Mouse (Mus musculus) right cerebral cortex, postnatal 10 days (tissue): ENCODE data around the gene Mxd3.

ENCODE experiments used
- DNase-seq, 2 experiments: peaks; one replicate each; pipeline ENCODE4 v3.0.0; 2021; ENCODE audit warnings: low spot score in 2 of 2

The Mxd3 gene

DNA sequence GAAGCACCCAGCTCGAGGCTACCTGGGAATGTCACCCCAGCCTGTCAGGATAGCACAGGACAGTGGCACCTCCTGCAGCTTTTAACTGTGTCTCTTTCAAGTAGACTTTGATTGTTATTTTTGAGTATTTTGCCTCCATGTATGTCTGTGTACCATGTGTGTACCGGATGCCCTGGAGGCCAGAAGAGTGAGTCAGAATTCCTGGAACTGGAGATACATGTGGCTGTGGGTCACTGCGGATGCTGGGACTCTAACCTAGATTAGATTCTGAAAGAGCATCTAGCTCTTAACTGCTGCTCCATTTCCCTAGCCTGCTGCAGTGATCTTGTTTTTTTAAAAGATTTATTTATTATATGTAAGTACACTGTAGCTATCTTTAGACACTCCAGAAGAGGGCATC lies 2.7 kb upstream of the Mxd3 start:
- no peak for DNase-seq

DNA sequence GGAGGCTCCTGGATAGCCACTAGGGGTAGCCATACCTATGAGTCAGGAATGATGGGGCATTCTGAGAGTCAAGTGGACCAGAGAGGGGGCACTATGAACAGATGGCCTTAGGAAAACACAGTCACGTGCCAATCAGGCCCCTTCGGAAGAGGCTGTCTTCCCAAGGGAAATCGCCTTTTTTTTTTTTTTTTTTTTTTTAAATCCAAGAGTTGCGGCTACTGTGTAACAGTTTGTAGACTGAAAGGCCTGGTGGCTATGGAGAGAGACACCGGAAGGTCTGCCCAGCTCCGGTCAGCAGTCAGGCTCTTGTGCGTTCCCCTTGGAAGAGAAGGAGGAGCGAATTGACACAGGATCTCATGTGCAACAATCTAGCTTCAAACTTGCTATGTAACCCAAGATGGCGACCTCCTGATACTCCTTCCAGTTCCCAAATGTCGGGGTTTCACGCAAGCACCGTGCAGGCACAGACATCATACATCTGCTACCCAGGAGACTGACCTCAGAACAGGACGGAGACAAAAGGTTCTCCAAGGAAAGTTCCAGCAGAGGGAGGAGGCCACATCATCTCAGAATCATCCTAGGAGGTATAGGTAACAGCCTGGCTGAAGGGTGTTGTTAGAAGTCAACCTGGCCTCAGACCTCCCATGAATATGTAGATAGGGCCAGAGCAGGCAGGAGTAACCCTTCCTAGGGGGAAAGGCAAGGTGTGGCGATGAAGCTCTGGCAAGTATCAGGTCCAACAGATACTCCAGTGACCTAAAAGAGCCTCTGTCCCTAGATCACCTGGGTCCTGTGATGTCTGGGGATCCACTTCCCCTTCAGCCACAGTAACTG lies 1.2 kb upstream of the Mxd3 start:
- no peak for DNase-seq

DNA sequence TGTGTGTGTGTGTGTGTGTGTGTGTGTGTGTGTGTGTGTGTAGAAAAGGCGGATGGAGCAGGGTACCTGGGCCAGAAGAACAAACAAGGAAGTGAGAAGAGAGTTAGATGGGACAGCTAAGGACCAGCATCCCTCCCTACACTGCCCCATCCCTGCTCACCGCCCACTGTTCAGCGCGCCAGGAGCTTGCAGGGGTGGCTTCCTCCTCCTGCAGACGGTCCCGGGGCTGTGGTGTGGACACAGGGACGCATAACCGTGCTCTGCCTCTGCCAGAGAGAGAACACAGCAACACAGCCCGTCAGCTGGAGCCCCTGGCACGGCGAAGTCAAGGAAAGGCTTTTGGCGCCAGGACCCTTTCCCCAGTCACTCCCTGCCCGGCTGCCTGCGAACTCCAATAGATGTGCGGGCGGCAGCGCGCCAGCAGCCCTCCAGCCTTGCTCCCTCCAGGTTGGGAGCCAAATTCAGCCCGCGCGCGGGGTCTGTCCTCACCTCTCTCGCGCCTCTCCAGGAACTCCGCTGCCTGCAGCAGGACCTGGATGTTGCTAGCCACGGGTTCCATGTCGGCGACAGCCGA lies 427 bp downstream of the Mxd3 start:
- DNase-seq: peak; percentile 64

DNA sequence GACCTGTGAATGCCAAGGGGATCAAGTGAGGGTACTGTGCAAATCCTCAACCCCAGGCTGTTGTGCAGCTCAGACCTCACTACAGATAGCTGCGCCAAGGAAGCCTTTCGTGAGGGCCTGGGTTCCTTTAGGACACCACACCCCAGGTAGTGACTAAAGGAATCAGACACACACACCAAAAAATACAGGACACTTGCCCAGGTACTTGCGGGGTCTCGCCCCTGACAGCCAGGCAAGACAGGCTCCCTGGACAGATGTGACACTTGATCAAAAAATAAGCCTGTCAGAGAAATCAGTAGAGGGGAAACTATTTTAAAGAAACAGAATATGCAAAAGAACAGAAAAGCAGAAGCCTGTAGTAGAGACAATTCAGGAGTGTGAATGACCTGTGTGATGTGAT lies 982 bp downstream of the Mxd3 start:
- DNase-seq: no peak

DNA sequence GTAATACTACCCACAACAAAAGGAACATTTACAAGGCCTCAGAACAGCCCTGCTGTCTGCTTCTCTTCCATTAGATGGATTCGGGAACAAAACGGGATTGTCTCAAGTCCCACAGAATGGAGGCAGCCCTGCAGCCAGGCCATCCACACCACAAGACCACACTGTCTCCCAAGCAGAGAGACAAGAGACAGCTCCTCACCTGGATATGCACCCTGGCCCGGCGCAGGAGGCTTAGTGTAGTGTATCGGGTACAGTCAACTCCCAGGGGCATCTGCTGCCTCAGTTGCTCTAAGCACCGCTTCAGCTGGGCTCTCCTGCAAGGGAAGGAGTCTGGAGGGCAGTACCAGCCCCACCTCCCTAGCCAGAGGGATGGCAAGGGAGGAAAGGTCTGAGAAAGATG lies 1.5 kb downstream of the Mxd3 start:
- DNase-seq: no peak

DNA sequence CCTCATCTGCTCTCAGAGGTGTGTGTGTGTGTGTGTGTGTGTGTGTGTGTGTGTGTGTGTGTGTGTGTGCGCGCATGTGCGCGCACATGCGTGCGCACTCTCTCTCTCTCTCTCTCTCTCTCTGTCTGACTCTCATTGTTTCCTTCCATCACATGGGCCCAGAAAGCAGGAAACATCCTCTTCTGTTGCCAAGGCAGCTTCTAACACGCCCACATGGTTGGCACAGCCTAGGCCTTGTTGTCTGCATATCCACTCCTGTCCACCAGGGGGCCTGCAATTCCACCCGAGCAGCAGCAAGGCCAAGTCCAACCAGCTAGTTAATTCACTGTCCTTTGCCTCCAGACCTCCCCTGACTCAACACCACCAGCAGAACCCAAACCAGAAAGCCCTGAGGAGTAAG lies 2.0 kb downstream of the Mxd3 start:
- DNase-seq: peak; percentile 93 to 95

DNA sequence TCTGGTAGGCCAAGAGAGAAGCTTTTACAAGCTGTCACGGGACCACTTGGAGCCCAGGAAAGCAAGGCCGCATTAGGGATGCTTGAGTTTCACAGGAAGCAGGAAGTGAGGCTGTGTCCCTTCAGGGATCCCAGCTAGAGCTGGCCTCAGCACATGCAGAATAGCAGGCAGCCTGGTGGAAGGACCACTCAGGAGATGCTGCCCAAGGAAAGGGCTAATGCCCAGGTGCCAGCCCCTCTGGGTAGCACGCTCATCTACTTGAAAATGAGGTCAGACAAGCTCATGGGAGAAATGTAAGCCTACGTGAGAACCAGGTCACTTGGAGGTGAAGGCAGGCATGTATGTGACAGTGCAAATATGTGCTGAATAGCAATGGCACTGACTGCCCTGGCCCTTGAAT lies 2.5 kb downstream of the Mxd3 start:
- peak in 1 of 2 experiments; percentile 49 for DNase-seq

DNA sequence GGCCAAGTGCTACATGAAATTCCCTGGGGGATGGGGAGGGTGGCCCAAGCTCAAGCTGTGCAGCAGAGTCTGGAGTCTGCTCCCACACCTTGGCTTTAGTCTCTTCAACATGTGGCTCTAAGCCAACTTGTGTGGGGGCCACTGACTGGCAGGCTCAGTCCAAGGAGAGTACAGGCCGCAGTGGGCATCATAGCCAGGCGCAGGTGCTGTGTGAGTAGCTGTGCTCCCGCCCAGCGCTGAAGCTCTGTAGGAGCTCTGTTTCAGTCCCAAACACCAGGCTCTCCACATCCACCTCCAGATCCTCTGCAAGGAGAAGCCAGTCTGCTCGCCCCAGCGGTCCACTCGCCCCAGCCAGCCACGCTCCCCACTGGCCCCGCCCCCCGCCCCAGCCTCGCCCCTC lies 4.0 kb downstream of the Mxd3 start:
- DNase-seq: peak in 1 of 2 experiments; percentile 49

DNA sequence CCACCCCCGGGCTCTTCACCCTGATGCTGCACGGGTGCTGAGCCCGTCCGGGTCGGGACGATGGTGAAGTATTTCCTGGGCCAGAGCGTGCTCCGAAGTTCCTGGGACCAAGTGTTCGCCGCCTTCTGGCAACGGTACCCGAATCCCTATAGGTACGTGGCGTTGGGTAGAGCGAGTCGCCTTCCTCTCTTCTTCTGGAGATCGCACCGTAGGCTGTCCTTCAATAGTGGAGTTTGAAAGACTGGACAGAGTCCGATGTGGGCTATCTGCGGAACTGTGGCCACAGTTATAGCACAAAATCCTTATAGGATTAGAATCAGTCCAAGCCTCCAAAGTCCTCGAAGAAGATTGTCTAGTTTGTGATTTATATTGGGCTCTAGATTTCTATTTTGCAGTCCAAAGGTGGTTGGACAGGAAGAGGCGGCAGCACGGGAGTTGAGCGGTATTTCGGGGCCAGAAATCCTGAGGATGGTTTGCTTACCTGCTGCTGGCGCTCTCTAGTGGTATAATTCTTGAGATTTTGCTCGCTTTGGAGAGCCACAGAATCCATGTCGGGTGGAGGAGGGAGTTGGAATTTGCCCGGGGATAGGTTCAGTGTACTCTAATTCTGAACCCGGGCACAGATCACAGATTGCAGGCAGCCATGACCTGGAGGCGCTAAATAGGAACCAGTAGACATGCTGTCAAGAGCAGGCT lies 7.3 kb downstream of the Mxd3 start:
- DNase-seq: peak; percentile 57 to 67

DNA sequence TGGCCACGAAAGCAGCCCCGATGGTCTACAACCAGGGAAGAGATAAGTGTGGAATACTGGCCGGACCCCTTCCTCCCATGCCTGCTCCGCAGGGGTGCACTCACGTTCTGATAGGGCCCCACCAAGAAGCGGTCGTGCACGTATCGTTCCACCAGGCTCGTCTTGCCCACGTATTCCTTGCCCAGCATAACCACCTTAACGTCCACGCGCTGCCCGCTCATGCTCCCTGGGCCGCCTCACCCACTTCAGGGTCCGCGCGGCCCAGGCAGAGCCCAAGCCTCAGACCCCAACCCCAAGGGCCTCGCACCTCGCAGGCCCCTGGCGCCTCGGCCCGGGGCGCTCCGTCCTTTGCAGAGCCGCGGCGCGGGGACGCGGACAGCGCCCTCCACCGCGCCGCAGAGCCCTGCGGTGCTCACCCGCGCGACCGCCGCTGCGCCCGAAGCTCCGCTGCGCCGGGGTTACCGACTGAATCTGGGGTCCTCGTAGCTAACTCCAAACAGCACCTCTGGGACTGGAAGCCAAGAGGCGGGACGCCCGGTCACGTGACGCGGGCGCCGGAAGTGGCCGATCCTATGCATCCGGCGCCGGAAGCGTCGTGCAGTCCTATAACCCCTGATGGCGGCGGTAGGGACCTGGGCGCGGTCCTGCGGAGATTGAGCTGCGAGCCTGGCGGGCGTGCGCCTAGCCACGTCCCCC lies 8.0 kb downstream of the Mxd3 start, which contains the start of gene Rab24:
Gene Rab24 (minus strand): TSS at position 513 of the 696 bp plus-strand sequence.
- DNase-seq: peak; percentile 93 to 95

DNA sequence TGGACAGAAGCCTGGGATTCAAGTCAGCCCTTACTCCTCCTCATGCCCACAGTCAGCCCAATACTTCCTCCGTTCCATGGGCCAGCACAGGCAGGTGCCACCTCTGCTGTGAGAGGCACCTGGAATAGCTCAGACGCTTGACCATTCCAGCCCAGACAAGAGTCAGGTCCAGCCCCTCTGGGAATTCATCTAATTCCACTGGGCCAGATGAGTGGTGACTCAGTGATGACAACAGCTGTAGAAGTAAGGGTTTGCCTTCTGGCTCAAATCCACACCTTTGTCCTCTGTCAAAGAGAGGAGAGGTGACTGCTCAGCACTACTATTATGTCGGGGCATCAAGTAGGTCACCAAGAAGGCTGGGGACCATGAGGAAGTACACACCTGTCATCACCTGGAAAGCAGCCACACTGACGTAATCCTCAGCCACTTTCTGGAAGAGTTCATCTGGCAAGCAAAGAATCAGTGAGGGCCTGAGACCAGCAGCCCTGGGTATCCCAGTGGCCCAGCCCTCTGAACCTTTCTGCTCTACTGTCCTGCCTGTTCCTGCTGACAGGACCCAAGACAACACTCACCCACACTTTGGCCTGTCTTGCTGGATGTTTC lies 9.6 kb downstream of the Mxd3 start, which contains the start of gene Prelid1:
Gene Prelid1 (plus strand): TSS at position 570 of the 603 bp plus-strand sequence.
- DNase-seq: no peak

DNA sequence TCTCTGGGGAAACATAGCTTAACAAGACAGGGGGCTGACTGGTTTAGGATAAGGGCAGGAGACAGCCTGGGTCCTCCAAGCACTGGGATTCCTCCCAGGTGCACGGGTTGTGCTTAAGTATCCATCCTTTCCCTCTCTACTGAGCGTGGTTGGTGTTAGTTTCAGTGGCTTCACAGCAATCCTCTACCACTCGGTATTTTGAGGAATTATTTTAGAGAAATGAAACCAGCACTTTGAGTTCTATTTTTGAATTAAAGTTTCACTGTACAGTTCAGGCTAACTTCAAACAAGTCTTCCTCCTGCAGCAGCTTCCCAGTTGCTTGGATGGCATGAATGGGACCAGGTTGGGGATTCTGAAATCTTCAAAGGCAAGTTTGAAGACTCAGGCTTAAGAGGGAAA lies 11.3 kb downstream of the Mxd3 start:
- no peak for DNase-seq

DNA sequence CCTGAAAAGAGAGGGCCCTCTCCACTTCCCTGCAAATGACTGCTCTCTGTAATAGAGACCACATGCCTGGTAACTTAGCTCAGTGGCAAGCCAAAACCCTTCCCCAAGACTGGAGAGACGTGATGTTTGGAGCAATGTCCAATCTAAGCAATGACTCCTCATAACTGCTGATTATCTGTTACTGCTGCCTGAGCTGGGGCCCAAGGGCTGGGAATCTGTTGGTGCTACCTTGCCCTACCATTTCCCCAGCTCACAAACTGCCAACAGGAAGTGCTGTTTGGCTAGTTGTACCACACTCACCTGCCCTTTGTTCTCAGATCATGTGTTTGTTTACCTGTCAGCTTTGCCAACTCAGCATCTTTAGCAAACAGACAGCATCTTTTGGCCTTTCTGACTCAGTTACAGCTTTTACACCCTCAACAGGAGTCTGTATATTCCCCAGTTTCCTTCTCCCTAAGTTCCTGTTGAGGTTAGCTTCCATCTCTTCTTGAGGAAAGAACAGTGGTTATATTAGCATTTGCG lies 14.7 kb downstream of the Mxd3 start:
- DNase-seq: no peak

DNA sequence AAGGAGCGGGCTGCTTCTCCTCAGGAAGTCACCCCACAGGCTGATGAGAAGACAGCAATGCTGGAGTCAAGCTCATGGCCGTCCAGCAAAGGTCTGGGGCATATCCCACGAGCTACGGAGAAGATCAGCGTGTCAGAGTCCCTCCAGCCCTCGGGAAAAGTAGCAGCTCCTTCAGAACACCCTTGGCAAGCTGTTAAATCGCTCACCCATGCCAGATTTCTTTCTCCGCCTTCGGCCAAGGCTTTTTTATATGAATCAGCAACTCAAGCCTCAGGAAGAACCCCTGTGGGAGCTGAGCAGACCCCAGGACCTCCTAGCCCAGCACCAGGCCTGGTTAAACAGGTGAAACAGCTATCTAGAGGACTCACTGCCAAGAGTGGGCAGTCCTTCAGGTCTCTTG lies 16.6 kb downstream of the Mxd3 start:
- DNase-seq: no peak

DNA sequence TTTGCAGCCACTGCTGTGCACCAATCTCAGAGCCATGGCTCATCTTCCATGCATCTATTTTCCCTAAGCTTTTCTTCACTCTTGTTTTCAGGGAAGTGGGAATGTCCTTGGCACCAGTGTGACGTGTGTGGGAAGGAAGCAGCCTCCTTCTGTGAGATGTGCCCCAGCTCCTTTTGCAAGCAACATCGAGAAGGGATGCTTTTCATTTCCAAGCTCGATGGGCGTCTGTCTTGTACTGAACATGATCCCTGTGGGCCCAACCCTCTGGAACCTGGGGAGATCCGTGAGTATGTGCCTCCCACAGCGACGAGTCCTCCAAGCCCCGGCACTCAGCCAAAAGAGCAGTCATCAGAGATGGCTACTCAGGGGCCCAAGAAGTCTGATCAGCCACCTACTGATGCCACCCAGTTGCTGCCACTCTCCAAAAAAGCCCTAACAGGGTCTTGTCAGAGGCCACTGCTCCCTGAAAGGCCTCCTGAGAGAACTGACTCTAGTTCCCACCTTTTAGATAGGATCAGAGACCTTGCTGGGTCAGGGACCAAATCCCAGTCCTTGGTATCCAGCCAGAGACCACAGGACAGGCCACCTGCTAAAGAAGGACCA lies 17.5 kb downstream of the Mxd3 start:
- DNase-seq: no peak

DNA sequence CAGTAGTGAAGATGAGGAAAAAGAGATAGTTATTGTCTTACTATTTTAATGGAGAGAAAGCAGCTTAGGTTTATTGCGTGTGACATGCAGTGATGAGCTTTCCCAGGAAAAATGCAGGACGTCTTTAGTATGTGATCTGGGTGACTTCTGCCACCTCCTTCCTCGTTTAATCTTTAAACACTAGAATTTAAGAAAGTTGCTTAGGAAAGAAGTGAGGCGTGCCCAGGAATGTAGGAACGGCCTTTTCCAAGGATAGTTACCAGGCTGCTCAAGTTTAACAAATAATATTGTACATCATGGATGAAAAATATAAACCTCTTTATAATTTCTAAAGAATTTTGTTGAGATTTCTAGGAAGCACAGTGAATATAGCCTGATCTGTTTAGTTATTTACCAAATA lies 28.7 kb downstream of the Mxd3 start:
- no peak for DNase-seq

DNA sequence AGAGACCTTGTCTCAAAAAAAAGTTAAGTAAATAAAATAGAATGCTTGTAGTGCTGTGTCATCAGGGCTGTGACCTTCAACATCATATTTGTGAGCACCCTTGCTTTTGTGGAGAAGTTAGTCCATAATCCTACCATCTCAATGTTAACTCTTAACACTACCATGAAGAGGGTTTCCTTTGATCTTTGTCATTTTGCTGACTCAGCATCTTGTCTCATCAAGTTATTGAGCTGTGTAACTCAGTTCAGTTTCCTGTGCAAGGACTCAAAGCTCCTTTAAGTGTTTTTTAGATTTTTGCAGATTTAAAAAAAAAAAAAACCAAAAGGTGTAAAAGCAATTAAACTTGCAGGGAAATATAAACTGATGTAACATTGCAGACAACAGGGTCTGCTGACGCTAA lies 32.9 kb downstream of the Mxd3 start:
- DNase-seq: no peak

DNA sequence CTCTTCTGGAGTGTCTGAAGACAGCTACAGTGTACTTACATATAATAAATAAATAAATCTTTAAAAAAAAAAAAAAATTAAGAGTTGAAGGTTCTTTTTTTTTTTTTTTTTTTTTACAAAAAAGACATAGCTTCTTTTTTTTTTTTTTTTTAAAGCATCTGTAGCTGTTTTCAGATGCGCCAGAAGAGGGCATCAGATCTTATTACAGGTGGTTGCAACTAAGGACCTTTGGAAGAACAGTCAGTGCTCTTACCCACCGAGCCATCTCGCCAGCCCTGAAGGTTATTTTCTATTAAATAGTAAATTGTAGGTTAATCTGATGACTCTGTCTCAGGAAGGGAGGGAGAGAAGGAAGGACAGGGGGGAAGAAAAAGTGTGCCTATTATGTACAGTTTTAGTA lies 40.8 kb downstream of the Mxd3 start:
- no peak for DNase-seq

DNA sequence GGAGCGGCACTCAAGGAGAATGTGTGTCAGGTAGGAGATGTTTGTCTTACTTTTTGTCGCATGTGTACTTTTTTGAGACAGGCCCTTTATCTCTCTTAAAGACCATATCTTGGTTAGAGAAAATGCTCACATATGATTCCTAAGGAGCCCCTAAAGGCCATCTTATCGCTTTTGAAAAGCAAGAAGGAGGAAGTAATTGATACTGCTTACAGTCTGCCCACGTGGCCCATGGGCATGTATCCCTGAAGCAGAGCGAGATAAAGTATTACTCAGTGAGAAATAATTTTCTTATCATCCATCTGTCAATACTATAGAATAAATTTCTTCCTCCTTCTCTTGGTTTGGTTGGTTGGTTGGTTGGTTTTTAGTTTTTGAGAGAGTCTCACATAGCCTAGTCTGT lies 52.0 kb downstream of the Mxd3 start:
- no peak for DNase-seq

DNA sequence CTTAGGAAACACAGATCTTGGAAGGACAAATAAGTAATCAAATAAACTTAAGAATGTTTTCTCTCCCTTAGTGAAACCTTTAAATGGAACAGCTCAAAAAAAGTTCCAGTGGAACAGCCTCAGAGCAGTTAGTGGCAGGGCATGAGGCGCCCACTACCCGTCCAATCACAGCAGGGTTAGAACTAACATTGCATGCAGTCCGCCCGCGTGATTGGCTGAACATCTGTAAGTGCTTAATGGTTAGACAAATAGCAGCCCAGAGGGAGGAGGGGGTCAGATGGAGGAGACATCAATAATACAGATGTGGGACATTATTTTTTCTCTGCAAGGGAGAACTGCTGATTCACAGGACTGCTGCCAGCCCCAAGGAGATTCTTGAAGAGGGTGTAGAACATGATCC lies 52.4 kb downstream of the Mxd3 start:
- no peak for DNase-seq
